Mouse (Mus musculus) ovary, adult 18-20 months (tissue): ENCODE data around the gene Det1.

Source experiments
- DNase-seq: peaks from one replicate; pipeline ENCODE4 v3.0.0; 2022; ENCODE audit warnings: low spot score, mixed read lengths

Det1 gene

DNA sequence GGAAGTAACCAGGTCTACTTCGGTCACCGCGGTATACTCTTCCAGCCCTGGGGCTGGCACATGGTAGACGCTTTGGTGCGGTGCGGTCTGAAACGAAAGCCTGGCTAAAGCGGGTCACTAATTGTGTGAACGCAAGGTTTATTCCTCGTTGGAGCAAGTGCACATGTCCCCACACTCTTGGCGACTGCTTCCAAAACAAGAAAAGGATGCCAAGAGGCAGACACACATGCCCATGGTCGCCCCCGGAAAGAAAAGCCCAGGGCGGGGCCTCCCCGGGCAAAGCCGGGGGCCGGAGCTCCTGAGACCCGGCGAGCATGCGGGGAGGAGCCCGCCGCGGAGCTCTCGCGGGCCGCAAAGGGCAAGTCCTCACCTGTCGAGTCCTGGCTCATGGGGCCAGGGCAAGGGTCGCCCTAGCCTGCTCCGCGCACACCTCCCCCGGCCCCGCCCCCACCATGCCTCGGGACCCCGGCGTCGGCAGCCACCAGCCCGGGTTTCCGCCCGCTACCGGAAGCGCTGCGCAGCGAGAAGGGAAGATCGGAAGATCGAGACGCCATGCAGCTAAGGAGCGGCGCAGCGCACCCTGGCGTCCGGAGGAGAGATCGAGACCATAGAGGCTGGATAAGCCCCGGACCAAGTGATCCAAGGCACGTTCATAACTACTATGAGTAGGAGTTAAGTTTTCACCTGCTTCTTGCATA is at the start of gene Det1:
Det1 (minus strand) TSS at position 527 of the 698 bp plus-strand sequence.
- DNase-seq: peak; percentile 82

DNA sequence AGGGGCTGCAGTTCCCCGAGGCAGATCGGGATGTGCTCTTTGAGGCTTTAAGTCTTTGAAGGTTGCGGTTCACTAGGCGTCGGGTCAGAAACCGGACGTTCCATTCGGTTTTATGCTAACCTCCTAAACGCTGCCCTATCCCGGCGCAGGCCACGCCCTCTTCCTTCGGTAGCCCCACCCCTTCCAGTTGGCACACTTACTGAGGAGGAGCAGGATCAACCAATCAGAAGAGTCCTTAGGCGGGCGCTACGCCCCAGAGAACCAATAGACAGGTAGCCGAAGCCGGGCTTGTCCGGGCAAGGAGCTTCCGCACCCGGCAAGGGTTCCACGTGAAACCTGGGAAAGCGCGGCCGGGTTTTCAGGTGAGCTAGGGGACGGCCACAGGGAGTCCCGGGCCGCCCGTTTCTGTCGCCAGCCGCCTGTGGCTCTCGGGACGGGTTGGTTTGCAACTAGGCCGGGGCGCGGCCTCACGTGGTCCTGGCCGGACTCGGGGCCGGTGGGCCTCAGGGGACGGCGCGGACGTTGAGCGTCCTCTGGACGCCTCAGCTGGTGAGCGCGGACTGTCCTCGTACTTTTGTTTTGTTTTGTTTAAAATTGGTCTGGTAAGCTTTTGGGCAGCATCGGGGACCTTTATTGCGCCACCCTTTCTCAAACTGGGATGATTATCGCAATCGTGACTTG is 48.7 kb upstream of the Det1 start, which contains the start of gene Aen:
Aen (plus strand) TSS at position 202 of the 681 bp plus-strand sequence.
- DNase-seq: peak; percentile 98

DNA sequence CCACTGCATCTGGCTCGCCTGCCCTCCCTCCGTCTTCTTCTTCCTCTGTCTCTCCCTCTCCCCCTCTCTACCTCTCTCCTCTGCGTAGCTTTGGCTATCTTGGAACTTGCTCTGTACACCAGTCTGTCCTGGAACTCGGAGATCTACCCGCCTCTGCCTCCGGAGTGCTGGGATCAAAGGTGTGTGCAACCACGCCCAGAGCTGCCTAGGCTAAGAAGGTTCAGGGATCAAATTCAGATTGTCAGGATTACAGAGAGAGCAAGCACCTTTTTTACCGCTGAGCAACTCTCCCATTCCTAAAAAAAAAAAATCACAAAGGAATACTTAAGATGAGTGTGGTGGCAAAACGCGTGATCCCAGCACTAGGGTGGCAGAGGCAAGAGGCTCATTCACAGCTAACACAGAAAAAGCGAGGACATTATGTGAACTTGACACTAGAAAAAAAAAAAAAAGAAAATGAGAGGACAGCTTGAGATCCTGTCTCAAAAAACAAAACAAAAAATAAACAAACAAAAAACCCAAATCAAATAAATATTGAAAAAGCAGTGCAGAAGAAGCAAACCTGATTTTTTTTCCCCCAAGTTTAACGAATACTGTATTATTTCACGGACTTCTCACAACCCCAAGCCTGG is 48.1 kb upstream of the Det1 start:
- DNase-seq: no peak

DNA sequence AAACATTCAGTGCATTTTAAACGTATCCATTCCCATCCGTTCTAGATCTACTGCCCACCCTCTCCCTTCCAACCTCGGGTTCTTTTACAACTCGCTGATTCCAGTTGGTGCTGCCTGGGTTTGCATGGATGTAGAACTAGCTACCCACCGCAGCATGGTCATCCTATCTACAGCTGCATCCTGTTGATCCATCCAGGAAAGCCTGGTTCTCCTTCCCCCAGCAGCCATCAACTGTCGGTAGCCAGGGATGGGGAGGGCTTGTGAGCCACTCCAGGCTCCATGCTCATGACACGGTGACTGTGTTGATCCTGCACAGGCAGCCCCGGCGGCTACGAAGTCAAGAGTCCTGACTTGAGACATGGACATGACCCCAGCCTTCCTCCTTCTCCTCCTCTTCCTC is 46.9 kb upstream of the Det1 start:
- DNase-seq: no peak

DNA sequence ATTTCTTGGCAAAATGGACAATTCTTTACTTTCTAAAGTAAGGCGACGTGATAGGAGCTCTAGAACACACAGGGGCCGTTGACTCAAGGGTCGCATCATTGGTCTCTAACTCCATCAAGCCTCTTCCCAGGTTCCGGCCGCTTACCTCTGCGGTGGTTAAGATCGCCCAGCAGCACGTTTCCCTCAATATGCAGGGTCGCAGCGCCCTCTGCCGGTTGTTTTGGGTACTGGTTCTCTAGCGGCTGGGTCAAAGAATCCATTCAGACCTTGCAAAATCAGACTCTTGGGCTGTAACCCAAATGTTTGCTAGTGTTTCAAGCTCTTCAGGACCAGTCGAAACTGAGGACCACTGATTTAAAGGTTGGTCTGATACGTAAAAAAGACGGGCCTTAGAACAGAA is 43.6 kb upstream of the Det1 start:
- DNase-seq: peak; percentile 50

DNA sequence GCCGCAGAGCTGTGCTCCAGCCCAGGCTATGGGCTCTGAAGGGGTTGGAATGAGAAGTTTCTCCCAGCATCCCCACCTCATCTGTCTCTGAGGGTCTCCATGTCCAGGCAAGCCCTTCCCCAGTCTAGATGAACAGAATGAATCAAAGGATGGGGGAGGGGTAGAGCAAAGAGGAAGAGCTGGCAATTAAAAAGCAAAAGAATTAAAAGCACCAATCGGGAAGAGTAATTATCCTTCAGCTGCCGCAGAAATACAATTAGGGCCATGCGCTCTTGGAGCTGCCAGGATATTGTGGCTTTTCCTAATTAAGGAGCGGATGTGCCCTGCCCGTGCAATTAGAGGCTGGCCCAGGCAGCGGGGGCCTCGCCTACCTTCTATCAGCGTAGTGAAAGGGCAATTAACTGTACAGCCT is 40.4 kb upstream of the Det1 start:
- DNase-seq: no peak

DNA sequence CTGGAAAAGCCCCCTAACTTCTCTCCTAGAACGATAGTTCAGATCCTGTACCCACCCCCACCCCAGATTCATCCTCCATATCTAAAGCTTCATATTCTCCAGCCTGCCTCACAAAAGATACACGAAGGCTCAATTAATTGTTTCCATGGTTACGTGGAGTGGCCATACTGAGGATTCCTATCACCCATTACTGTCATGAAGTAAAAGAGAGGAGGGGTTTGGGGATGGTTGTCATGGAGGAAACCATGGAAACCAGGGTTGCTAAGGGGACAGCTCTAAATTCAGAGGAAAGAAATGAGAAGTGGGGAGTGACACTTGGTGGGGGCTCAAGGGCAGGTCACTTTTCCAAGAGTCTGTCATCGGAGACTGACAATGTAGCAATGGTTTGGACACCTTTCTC is 39.4 kb upstream of the Det1 start:
- no peak for DNase-seq

DNA sequence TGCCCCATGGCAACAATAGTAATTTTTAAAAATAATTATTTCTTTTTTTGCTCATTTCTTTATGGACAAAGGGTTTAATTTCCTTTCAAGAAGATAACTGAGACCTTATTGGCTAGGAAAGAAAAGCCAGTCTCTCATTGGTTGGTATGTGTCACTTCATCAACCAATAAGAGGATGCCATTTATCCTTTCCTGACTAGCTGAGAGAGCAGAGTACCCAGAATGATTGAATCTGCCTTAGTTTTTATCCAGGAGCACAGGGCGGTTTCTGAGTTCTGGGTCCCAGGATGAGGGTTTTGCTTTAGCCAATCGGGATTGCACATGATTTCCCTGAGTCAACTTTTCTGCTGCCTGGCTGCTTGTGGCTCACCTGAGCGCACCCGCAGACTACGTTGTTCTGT is 38.3 kb upstream of the Det1 start:
- DNase-seq: no peak

DNA sequence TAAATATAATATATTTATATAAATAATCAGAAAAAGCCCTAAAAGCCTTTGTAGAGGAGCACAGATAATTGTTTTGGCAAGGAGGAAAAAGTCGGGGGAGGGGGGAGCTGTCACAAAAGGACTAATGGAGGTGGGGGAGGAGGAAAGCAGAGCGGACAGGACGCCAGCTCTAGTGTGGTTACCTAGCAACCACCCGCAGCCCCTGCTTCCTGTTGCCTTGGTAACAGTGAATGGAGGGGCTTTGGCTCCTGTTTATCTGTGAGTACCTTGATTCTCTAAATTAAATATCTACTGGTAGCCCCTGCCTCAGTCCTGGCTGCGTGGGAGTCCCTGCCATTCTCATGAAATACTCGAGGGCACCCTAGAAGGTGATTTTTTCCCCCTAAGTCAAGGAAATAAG is 37.1 kb upstream of the Det1 start:
- no peak for DNase-seq

DNA sequence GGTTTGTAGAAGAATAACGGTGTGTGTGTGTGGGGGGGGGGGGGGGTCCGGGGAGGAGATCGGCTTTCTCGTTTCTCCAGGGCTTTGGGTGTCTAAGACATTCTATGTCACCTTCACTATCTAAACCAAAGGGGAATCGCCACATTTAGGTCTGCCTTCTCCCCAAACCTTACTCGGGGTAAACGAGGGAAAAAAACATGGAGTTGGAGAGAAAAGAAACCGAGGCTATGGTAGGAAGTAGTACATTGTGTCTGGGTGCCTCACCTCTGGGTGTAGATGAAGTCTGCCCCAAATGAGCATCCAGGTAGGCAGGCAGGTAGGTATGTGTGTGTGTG is 36.6 kb upstream of the Det1 start:
- DNase-seq: no peak

DNA sequence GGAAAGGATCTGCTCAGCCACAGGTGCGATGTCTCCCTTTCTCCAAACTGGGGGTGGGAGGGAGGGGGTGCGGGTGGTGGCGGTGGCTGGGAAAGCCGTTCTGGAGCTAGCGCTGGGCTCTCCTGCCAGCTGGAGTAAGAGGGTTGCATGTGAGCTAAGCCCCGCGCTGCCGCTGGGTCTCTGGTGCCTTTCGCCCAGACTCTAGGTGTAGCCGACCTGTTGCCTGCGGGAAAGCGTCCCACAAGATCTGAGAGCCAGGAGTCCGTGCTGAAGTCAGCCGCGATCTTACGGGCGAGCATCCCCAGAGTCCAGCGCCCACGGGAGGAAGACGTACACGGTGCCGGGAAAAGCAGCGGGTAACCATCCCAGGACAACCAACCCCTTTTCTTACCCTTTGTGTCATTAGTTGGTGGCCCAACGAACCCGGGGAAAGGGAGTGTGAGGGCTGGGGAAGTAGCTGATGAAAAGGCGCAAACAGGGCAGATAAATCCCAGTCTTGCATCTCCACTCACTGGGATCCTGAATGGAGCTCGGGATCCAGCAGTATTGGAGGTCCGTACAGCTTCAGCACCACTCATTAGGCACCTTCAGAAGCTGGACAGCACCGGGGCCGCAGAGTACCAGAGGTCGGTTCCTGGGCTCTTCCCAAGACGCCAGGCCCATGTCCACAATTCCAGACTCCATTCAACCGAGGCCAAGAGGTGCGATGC is 36.1 kb upstream of the Det1 start:
- no peak for DNase-seq

DNA sequence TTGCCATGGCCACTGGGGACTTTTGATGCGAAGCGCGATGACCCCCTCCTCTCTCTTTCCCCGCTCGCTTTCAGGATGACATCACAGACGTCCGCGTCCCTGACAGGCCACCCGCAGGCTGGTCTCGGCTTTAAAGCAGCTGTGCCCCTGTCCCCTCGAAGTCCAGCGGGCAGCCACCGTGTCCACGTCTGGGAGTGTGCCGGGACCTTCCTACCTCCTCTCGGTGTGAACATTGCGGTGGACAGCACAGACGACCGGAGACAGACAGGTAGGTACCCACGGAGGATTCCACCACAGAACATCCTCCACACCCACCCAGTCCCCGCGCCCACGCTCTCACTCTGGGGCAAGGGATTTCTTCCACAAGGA is 35.4 kb upstream of the Det1 start:
- no peak for DNase-seq

DNA sequence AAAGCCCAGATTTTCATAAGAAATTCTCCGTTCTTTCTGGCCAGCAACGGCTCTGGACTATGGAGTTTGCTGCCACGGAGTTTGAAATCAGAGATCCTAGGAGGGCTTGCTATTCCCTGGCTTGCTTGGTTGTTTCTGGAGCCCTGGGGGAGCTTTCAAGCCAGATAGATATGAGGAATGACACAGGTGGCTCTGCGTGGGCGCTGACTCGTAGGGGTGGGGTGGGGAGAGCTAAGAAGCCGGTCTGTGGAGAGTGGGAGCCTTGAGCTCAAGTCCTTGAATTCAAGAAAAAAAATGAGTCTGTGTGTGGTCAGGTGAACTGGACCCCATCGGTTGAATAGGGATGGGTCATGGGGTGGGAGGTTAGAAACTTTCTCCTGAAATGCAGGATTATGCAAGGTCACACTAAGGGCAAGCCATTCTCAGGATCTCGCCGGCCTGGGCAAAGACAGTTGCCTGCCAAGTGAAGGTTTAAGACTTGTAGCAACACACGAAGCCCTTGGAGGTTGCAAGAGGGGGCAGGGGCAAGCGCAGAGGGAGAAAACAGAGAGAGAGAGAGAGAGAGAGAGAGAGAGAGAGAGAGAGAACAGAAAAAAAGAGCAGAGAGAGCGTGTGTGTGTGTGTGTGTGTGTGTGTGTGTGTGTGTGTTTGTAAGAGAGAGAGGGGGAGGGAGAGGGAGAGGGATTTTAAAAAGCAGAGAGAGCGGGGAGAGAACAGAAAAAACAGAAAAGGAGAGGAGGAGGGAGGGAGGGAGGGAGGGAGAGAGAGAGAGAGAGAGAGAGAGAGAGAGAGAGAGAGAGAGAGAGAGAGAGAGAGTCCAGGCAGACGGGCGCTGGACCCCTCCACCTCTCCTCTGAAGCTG is 34.8 kb upstream of the Det1 start:
- no peak for DNase-seq

DNA sequence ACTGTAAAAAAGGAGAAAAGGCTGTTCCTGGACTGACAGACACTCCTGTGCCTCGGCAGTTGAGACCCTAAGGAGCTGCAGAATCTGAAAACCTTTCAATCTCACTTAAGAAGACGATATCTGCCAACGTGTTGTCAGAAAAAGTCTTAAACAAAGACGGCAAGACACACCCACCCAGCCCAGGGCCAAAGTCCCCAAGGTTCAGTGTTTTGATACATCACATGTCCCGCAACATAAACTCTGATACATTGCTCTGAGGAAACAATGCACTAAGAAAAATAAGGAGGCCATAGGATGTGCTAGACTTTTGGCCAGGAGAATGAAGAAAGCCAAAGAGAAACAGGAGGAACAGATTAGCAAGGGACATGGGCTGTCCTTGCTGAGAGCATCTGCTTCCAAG is 25.8 kb upstream of the Det1 start:
- DNase-seq: no peak

DNA sequence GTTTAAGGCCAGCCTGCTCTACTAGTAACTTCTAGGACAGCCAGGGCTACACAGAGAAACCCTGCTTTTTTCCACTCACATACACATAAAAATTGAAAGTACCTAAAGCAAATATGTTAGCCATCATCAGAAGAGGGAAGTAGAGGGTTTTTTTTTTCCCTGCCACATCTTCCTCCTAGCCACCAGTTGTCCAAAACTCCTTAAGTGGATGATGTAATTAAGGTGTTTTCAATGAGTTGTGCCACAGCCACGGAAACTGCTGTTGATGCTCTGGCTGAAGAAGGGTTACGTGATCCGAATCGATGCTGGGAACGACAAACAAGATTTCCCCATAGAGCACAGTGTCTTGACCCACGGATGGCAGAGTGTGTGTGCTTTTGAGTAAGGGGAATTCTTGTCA is 25.3 kb upstream of the Det1 start:
- DNase-seq: no peak

DNA sequence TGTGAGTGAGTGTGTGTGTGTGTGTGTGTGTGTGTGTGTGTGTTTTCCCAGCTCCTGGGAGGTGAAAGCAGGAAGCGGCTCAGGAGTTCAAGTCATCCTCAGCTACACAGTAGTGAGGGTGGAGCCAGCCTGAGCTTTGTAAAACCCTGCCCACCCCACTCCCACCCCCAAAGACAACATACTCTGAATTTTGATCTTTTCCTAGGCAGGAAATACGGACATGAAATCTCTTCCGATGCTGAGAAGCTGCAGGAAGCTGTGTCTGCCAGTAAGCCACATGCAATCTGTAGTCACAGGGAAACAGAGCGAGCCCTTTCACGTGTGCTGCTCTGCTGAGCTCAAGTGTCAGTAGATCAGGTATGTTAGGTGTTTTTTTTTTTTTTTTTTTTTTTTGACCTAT is 21.7 kb upstream of the Det1 start:
- DNase-seq: no peak

DNA sequence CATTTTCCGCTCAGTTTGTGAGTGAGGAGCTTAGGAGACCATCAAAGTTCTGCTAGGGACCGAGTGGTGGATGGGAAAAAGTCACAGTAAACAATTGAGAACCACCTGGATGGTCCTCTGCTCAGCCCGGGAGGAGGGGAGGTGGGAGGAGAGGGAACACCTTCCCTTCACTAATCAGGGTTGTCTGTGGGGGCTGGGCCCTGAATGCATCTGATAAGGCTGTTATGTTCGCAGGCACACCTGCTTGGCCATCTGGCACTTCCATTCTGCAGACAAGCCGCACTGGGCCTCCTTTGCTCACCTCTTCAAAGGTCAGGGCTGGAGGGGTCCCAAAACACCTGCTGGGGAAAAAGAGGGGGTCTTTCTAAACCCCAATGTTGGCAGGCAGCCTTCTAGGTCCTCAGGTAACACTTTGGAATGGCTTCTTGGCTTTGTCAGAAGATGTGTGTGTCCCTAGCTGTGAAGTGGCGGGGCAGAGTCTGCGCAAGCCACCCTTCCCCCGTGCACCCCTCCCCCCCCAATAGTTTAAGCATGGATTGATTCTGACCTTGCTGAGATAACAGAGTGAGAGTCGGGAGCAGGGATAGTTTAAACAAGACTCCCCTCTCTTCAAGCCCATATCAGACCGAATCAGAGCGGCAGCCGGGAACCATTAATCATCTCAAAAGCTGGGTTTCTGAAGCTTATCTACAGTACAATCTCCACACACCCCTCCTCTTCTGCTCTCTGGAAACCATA is 18.3 kb upstream of the Det1 start:
- no peak for DNase-seq

DNA sequence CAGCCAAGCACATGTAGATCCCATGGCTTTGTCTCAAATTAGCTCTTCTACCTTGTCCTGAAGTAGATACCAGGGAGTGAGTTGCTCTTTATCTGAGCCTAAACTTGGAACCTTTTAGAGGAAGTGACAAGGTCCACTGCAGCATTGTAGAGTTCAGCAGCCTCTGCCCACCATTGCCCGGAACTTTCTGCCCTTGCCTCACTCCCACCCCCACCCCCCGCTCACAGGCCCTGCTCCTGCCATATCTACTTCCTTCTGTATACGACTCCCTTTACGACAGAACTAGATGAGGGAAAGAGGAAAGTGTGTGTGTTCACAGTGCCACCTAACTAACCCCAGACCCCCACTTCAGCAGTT is 17.4 kb upstream of the Det1 start:
- no peak for DNase-seq

DNA sequence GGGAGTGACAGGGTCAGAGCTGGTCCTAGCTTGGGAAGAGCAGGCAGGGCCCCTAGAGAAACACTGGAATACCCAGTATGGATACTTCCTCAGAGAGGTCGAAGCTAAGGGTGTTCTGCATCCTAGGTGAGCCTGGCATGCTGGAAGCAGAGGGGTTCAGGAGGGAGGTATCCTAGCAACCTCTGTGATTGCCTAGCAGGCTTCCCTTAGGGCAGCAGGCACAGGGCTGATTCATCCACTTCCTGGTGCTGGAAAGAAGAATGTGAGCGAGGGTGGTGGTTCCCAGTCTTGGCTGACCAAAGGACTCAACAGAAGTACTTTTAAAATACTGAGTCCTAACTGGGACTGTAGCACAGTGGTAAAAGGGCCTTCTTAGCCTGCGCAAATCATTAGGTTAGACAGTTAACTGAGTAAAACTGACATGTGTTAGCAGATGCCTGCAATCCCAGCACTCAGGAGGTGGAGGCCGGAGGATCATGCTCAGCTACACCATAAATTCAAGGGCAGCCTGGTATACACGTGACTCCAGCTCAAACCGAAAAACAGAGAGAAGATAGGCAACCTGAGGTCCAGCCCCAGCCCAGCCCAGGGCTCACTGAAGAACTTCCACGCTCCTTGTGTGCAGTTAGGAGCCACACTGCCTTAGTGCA is 16.9 kb upstream of the Det1 start:
- no peak for DNase-seq

DNA sequence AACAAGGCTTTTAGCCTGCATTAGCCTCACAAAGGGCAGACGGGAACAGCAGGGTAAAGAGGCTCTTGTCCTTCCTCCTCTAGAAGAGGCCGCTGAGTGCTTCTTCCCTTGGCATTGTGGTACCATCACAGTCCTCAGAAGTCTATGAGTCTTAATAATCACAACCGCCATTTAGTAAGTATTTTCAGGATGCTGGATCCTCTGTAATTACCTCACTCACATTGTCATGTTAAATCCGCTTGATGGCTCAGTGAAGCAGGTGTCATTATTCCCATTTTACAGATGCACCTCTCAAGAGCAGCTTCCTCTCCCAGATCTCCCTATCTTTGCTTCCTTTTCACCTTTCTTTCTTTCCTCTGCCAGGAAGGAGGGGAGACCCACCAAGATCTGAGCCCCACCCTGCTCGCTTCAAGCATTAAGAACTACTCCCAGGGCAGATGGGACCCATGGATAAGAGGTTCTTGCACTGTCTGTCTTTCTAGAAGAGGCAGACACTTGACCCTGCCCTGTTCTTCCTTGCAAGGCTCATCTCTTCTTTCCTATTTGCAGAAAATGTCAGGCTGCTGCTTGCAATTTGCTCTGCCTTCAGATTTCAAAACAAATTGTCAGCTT is 8.1 kb upstream of the Det1 start:
- no peak for DNase-seq
